Mouse (Mus musculus) splenic B cell, adult 2 months (primary cell): ENCODE data around the gene Lancl1.
A peak's percentile ranks its signal among the peaks of the same experiment; 100 is the strongest.

Experiments
- DNase-seq: peaks from one replicate; pipeline ENCODE4 v3.0.0-alpha.2; 2011; ENCODE audit warnings: low read depth, low spot score
- H3K27me3 ChIP-seq: 2 replicates; pipeline ENCODE4 v1.6.1; 2012; ENCODE audit warnings: mild to moderate bottlenecking, low read length, moderate library complexity, mixed read lengths; ENCODE audit not compliant: control insufficient read depth, poor library complexity, insufficient read depth, severe bottlenecking
- H3K36me3 ChIP-seq: 2 replicates; pipeline ENCODE4 v1.6.1; 2012; ENCODE audit warnings: mild to moderate bottlenecking, low read length, moderate library complexity, mixed read lengths; ENCODE audit not compliant: control insufficient read depth, poor library complexity, insufficient read depth, severe bottlenecking

The Lancl1 gene

GRCm38 (mm10) chr1:67033278-67033677 lies 5.4 kb downstream of the Lancl1 start:
- no peak for DNase-seq
- peaks cover 2% of the 10 kb centered on the region for H3K36me3 ChIP-seq
- no peaks in the 10 kb centered on the region for H3K27me3 ChIP-seq

GRCm38 (mm10) chr1:67026927-67027511 lies 11.7 kb downstream of the Lancl1 start:
- Histone ChIP-seq H3K36me3 (peaks cover 2% of the 10 kb centered on the region; the same call in 1 of the 2 replicates), H3K27me3 (no peaks in the 10 kb centered on the region)
- no peak for DNase-seq

GRCm38 (mm10) chr1:67026142-67026541 lies 12.5 kb downstream of the Lancl1 start:
- H3K36me3 ChIP-seq = peaks cover 2% of the 10 kb centered on the region; the same call in 1 of the 2 replicates
- no peaks in the 10 kb centered on the region for H3K27me3 ChIP-seq
- no peak for DNase-seq

- DNase-seq = no peak
- Histone ChIP-seq H3K36me3 (peaks cover 2% of the 10 kb centered on the region; the same call in 1 of the 2 replicates), H3K27me3 (no peaks in the 10 kb centered on the region)
Measured at GRCm38 (mm10) chr1:67022767-67023166, 15.9 kb downstream of the Lancl1 start.

- no peaks in the 10 kb centered on the region for H3K27me3 ChIP-seq
- H3K36me3 ChIP-seq = peaks cover 2% of the 10 kb centered on the region; the same call in 1 of the 2 replicates
- DNase-seq = no peak
Measured at GRCm38 (mm10) chr1:67022051-67022450, 16.6 kb downstream of the Lancl1 start.

- no peaks in the 10 kb centered on the region; the same call in 1 of the 2 replicates for H3K36me3 ChIP-seq
- DNase-seq = no peak
- no peaks in the 10 kb centered on the region for H3K27me3 ChIP-seq
Measured at GRCm38 (mm10) chr1:67020637-67021161, 18.0 kb downstream of the Lancl1 start.

- Histone ChIP-seq H3K27me3 (no peaks in the 10 kb centered on the region), H3K36me3 (peaks cover 2% of the 10 kb centered on the region; the same call in 1 of the 2 replicates)
- no peak for DNase-seq
Measured at GRCm38 (mm10) chr1:67017101-67017870, 21.4 kb downstream of the Lancl1 start.

GRCm38 (mm10) chr1:67014205-67014604 lies 24.5 kb downstream of the Lancl1 start:
- no peaks in the 10 kb centered on the region for H3K27me3 ChIP-seq
- peak; percentile 22 for DNase-seq
- peaks cover 2% of the 10 kb centered on the region; the same call in 1 of the 2 replicates for H3K36me3 ChIP-seq

- Histone ChIP-seq H3K36me3 (peaks cover under 1% of the 10 kb centered on the region; the same call in 1 of the 2 replicates), H3K27me3 (no peaks in the 10 kb centered on the region)
- no peak for DNase-seq
Measured at GRCm38 (mm10) chr1:67010520-67010919, 28.2 kb downstream of the Lancl1 start.

GRCm38 (mm10) chr1:67003699-67004098 lies 35.0 kb downstream of the Lancl1 start:
- Histone ChIP-seq H3K27me3 (no peaks in the 10 kb centered on the region), H3K36me3 (peaks cover 1% of the 10 kb centered on the region)
- peak; percentile 6 for DNase-seq

- DNase-seq = no peak
- H3K27me3 ChIP-seq = no peaks in the 10 kb centered on the region
- H3K36me3 ChIP-seq = peaks cover 1% of the 10 kb centered on the region; the same call in 1 of the 2 replicates
Measured at GRCm38 (mm10) chr1:67002226-67002625, 36.4 kb downstream of the Lancl1 start.

GRCm38 (mm10) chr1:67001367-67001766 lies 37.3 kb downstream of the Lancl1 start:
- Histone ChIP-seq H3K36me3 (peaks cover 1% of the 10 kb centered on the region; the same call in 1 of the 2 replicates), H3K27me3 (no peaks in the 10 kb centered on the region)

GRCm38 (mm10) chr1:67000484-67000883 lies 38.2 kb downstream of the Lancl1 start:
- no peak for DNase-seq
- H3K36me3 ChIP-seq = peaks cover 1% of the 10 kb centered on the region; the same call in 1 of the 2 replicates
- H3K27me3 ChIP-seq = no peaks in the 10 kb centered on the region

More at GRCm38 (mm10) chr1:67001367-67001766, 37.3 kb downstream of the Lancl1 start:
- DNase-seq = peak; percentile 13

GRCm38 (mm10) chr1:66998601-66999000 lies 40.1 kb downstream of the Lancl1 start:
- H3K36me3 ChIP-seq = no peaks in the 10 kb centered on the region; the same call in 1 of the 2 replicates
- DNase-seq = no peak

GRCm38 (mm10) chr1:66998188-66998587 lies 40.5 kb downstream of the Lancl1 start:
- Histone ChIP-seq H3K36me3 (no peaks in the 10 kb centered on the region; the same call in 1 of the 2 replicates), H3K27me3 (no peaks in the 10 kb centered on the region)
- DNase-seq = no peak

More at GRCm38 (mm10) chr1:66998601-66999000, 40.1 kb downstream of the Lancl1 start:
- no peaks in the 10 kb centered on the region for H3K27me3 ChIP-seq
